Mouse (Mus musculus) heart, postnatal 0 days (tissue): ENCODE measurements around the gene Copa. TPM values are rescaled to one million over a fixed set of nuclear protein-coding genes. Genes with fewer than 3 reads are reported as not detected.

Experiments used
- ATAC-seq: fragments of 200-750 bp; cut with Nextera tagmentation; 2 replicates; pipeline ENCODE4 v1.8.0; 2017; ENCODE audit warnings: low read depth, moderate number of reproducible peaks, moderate library complexity; ENCODE audit not compliant: insufficient read depth
- DNase-seq: peaks from one replicate; pipeline ENCODE4 v3.0.0-alpha.2; 2016; ENCODE audit warnings: low spot score
- H3K27ac ChIP-seq: fragments of 300-500 bp; sonication (generic); 2 replicates; pipeline ENCODE4 v1.5.1; 2014; ENCODE audit warnings: low read depth, mild to moderate bottlenecking
- H3K27me3 ChIP-seq: fragments of 300-500 bp; sonication (generic); 2 replicates; pipeline ENCODE4 v1.6.1; 2014; ENCODE audit warnings: low read length, mixed read lengths; ENCODE audit not compliant: control insufficient read depth, insufficient read depth
- H3K36me3 ChIP-seq: fragments of 300-500 bp; sonication (generic); replicated peaks from 2 replicates; pipeline ENCODE4 v1.6.1; 2014; ENCODE audit warnings: low read length, mixed read lengths; ENCODE audit not compliant: control insufficient read depth, insufficient read depth
- H3K4me1 ChIP-seq: fragments of 300-500 bp; sonication (generic); 2 replicates; pipeline ENCODE4 v1.6.1; 2014; ENCODE audit warnings: antibody characterized with exemption; ENCODE audit not compliant: control insufficient read depth, insufficient read depth
- H3K4me2 ChIP-seq: fragments of 300-500 bp; sonication (generic); 2 replicates; pipeline ENCODE4 v1.6.1; 2014; ENCODE audit warnings: low read depth, mild to moderate bottlenecking, low read length, moderate library complexity
- H3K4me3 ChIP-seq: fragments of 300-500 bp; sonication (generic); 2 replicates; pipeline ENCODE4 v1.5.1; 2014; ENCODE audit warnings: low read depth, low read length
- H3K9ac ChIP-seq: fragments of 300-500 bp; sonication (generic); replicated peaks from 2 replicates; pipeline ENCODE4 v1.6.1; 2014; ENCODE audit warnings: low read depth, low read length, mixed read lengths
- H3K9me3 ChIP-seq: fragments of 300-500 bp; sonication (generic); replicated peaks from 2 replicates; pipeline ENCODE4 v1.6.1; 2016; ENCODE audit warnings: low read length; ENCODE audit not compliant: control insufficient read depth
- CTCF ChIP-seq: IDR thresholded peaks from 2 replicates; pipeline ENCODE4 v1.5.1; 2016; ENCODE audit warnings: antibody characterized with exemption, control low read depth, low read depth
- EP300 ChIP-seq: IDR thresholded peaks from 2 replicates; pipeline ENCODE4 v1.6.1; 2016; ENCODE audit warnings: antibody characterized with exemption, low read depth
- WGBS: fragments of 180-500 bp; shearing (Covaris S2); extraction: QIAGEN DNeasy Blood & Tissue Kit; methylation state at CpG from one replicate; pipeline ENCODE4 v1.1.7; 2014; 5-methylcytosine and 5-hydroxymethylcytosine counted together
- polyA plus RNA-seq: library from polyadenylated mRNA; unstranded; fragments of >200 nt; fragmentation: Nextera tagmentation; extraction: Ambion mirVana; gene quantifications from 2 replicates; pipeline ENCODE4 v1.2.1, GENCODE M21; 2015
- total RNA-seq: library from RNA; depleted of rRNA; stranded (reverse); fragments of >200 nt; gene quantifications from 2 replicates; pipeline ENCODE4 v1.2.3, GENCODE M21; 2014; ENCODE audit warnings: low replicate concordance

The Copa gene
- total and polyA plus RNA-seq, 2 experiments from 2014 or later = 101 to 148 TPM

- no peak for DNase-seq
- ATAC-seq = no peak
- peaks cover 5% of the 10 kb centered on the region; the same call in 1 of the 2 replicates for H3K4me1 ChIP-seq
- no peak overlapping the region for H3K27ac ChIP-seq
- WGBS = 72% methylated on average over 7 of the region's 7 CpGs
- H3K36me3 ChIP-seq = no peaks in the 10 kb centered on the region
- peaks cover 22% of the 10 kb centered on the region for H3K27me3 ChIP-seq
- H3K4me2 ChIP-seq = no peak overlapping the region
- H3K4me3 ChIP-seq = no peak overlapping the region
- no peak overlapping the region for H3K9ac ChIP-seq
- no peaks in the 10 kb centered on the region for H3K9me3 ChIP-seq
- TF ChIP-seq EP300 (no peak), CTCF (no peak)
These were observed 23.5 kb upstream of the Copa start for GRCm38 (mm10) chr1:172058874-172059273.

GRCm38 (mm10) chr1:172060659-172061058, 21.7 kb upstream of the Copa start:
- H3K4me3 ChIP-seq = no peak overlapping the region
- 62% methylated on average over 4 of the region's 4 CpGs for WGBS
- no peak for TF ChIP-seq CTCF
- no peak for TF ChIP-seq EP300
- H3K36me3 ChIP-seq = peaks cover 15% of the 10 kb centered on the region
- no peak overlapping the region for H3K4me2 ChIP-seq
- ATAC-seq = no peak
- no peaks in the 10 kb centered on the region for H3K4me1 ChIP-seq
- DNase-seq = no peak
- no peak overlapping the region for H3K9ac ChIP-seq
- H3K9me3 ChIP-seq = no peaks in the 10 kb centered on the region
- peaks cover 6% of the 10 kb centered on the region; the same call in 1 of the 2 replicates for H3K27me3 ChIP-seq
- no peak overlapping the region for H3K27ac ChIP-seq

- H3K4me1 ChIP-seq = no peaks in the 10 kb centered on the region
- 0 out of 2 replicates have a peak, but pooled peaks cover 3% of the 10 kb centered on the region for H3K27me3 ChIP-seq
- TF ChIP-seq CTCF (no peak), EP300 (no peak)
- H3K4me2 ChIP-seq = no peak overlapping the region
- no peak overlapping the region for H3K27ac ChIP-seq
- no peak for ATAC-seq
- no peak overlapping the region for H3K9ac ChIP-seq
- peaks cover 21% of the 10 kb centered on the region for H3K36me3 ChIP-seq
- WGBS = 36% methylated on average over 8 of the region's 8 CpGs
- no peaks in the 10 kb centered on the region for H3K9me3 ChIP-seq
- H3K4me3 ChIP-seq = no peak overlapping the region
- no peak for DNase-seq
These were observed 21.1 kb upstream of the Copa start for GRCm38 (mm10) chr1:172061217-172061616.

GRCm38 (mm10) chr1:172062101-172062500, 20.2 kb upstream of the Copa start:
- 90% methylated on average over 2 of the region's 2 CpGs for WGBS
- no peak overlapping the region for H3K4me2 ChIP-seq
- H3K36me3 ChIP-seq = peaks cover 30% of the 10 kb centered on the region
- DNase-seq (no peak), ATAC-seq (no peak)
- no peaks in the 10 kb centered on the region for H3K4me1 ChIP-seq
- TF ChIP-seq CTCF = no peak
- no peak for TF ChIP-seq EP300
- H3K9ac ChIP-seq = no peak overlapping the region
- H3K27me3 ChIP-seq = no peaks in the 10 kb centered on the region
- H3K27ac ChIP-seq = no peak overlapping the region
- no peak overlapping the region for H3K4me3 ChIP-seq
- no peaks in the 10 kb centered on the region for H3K9me3 ChIP-seq

GRCm38 (mm10) chr1:172063291-172064023, 18.9 kb upstream of the Copa start:
- ATAC-seq = no peak

More at GRCm38 (mm10) chr1:172063291-172064023, 18.9 kb upstream of the Copa start:
- peaks cover 43% of the 10 kb centered on the region for H3K36me3 ChIP-seq
- 38% methylated on average over 4 of the region's 4 CpGs for WGBS
- no peaks in the 10 kb centered on the region for H3K4me1 ChIP-seq
- TF ChIP-seq CTCF = no peak
- TF ChIP-seq EP300 = no peak
- DNase-seq = no peak
- no peaks in the 10 kb centered on the region for H3K9me3 ChIP-seq
- no peak overlapping the region for H3K27ac ChIP-seq
- H3K9ac ChIP-seq = no peak overlapping the region
- H3K4me3 ChIP-seq = no peak overlapping the region
- H3K4me2 ChIP-seq = no peak overlapping the region
- no peaks in the 10 kb centered on the region for H3K27me3 ChIP-seq
